Mouse (Mus musculus): ENCODE measurements around the gene Gpr4.

The Gpr4 gene

GRCm38 (mm10) chr7:19211996-19212755 lies at the start of gene Gpr4:
Gene Gpr4 (plus strand): TSS chr7:19212538.
- no peak for DNase-seq (ENCODE audit: low spot score in 2 of 2)

GRCm38 (mm10) chr7:19162928-19163327 lies 49.4 kb upstream of the Gpr4 start:
- DNase-seq (ENCODE audit: low spot score in 2 of 2): no peak

GRCm38 (mm10) chr7:19163752-19164151 lies 48.6 kb upstream of the Gpr4 start:
- DNase-seq (ENCODE audit: low spot score in 2 of 2): no peak

DNA sequence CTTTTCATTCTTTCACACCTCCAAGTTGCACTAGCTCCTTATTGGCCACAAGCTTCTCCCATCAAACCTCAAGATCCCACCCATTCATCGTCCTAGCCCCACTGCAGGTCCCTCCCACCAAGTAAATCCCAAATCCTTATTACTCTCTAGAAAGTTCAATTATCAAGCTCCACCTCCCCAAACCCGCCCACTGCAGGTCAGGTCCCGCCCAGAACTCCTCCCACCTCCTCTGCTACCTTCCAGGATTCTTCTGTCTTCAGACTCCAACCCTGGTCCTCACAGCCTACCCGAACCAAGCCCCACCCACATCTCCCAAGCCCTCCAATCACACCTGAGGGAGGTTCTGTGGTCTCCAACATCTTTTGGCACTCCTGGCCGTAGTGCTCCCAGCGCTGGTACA lies 48.1 kb upstream of the Gpr4 start:
- DNase-seq (ENCODE audit: low spot score in 2 of 2): no peak

- no peak for DNase-seq (ENCODE audit: low spot score in 2 of 2)
Observed at GRCm38 (mm10) chr7:19164978-19165377, 47.4 kb upstream of the Gpr4 start.

- DNase-seq (ENCODE audit: low spot score in 2 of 2): no peak
Observed at GRCm38 (mm10) chr7:19165656-19166423, 46.5 kb upstream of the Gpr4 start, which contains the start of gene Gipr. Gene Gipr (minus strand): TSS chr7:19166127.

DNA sequence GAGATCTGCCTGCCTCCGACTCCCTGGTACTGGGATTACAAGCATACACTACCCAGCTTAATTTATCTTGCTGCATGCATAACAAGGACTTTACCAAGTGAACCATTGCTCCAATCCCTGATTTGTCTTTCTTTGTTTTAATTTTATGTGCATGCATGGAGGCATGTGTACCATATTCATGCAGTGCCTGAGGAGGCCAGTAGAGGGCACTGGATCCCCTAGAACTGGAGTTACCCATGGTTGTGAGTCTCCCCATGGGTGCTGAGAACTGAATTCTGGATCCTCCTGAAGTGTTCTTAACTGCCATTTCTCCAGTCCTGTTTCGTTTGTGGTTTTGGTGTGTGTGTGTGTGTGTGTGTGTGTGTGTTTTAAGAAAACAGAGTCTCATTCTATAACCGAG lies 45.3 kb upstream of the Gpr4 start:
- DNase-seq (ENCODE audit: low spot score in 2 of 2): no peak

GRCm38 (mm10) chr7:19169506-19169905 lies 42.8 kb upstream of the Gpr4 start:
- no peak for DNase-seq (ENCODE audit: low spot score in 2 of 2)

DNA sequence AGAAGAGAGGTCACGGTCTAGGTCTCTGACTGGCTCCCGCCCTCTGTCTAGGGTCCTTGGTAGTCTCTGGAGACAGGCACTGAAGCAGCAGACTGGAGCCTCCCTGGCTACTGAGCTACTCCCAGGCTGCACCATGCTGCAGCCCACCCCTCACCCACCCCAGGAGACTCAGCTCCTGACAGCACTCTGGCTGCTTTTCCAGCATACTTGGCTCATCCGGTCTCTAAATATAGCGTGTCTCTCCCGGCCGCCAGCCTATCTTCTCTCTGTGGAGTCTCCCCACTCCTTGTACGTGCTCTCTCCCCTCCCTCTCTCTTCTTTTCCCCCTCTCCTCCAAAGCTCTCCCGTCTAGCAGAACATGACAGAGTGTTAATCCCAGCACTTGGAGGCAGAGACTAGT lies 42.2 kb upstream of the Gpr4 start:
- peak; percentile 69 to 76 for DNase-seq (ENCODE audit: low spot score in 2 of 2)

DNA sequence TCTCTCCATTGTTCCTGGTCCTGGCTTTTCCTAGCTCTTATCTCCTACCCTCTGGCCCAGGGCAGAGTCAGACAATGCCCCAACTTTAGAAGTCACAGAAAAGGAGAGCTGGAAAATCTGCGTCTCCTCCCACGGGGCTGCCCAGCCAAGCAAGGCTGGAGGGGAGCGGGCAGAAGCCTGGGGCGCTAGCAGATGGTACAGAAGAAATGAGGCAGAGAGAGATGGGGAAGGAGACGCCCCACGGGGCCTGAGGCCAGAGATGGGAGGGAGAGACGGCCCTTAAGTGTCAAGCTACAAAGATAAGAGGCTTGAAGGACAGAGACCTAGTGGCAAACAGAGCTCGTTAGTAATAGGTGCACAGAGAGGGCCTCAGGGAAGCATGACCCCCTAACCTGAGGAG lies 40.5 kb upstream of the Gpr4 start:
- no peak for DNase-seq (ENCODE audit: low spot score in 2 of 2)

DNA sequence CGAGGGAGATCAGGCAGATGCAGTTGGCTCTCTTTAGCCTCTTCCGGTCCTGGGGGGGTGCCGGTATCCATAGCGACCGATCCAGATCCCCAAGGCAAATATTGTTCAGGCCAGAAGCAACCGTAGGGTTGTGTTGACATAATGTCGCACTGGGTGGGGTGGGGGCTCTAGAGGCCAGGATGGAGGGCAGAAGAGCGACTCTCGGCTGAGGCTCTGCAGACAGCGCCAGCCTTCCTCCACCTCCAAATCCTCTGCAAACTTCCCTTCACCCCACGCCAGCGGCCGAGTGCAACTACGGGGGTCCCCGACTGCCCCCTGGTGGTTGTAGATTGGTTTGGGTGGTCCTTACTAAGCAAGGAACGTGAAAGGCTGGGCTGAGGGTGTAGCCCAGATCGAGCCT lies 39.5 kb upstream of the Gpr4 start:
- peak in 1 of 2 experiments; percentile 66 for DNase-seq (ENCODE audit: low spot score in 2 of 2)

DNA sequence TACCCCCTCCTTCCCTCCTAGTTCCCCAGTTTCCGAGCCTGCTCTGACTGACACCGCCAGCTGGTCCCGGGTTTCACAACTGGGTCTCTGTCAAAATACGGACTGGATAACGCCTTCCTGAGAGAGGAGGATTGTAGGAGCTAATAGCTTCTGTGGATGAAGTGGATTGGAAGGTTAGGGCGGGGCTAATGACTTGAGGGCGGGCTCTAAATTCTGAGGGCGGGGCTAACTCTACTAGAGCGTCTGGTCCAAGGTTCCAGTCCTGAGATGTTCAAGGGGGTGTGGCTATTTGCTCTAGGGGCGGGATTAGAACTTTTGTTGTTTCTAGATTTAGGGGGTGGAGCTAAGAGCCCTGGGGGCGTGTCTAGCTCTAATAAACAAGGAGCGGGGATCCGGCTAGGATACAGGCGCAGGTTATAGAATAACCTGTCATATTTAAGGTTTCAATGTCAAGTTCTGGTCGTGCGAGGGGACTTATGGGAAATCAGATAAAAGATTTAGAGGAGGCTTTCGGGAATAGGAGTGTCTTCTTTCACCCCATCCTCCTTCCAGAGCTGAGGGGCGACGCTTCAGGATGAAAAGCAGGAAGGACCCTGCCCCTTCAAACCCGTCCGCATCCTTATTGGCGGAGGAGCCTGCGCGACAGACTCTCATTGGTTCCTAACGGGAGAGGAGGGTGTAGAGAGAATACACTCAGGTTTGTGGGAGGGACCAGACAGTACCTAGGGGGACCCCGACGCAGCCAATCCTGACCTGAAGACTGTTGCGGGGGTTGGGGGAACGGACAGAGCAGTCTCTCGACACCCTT lies 36.4 kb upstream of the Gpr4 start, which contains the start of gene Eml2:
Gene Eml2, plus strand, starts transcription at position 714 of the 808 bp plus-strand sequence.
- peak; percentile 80 to 89 for DNase-seq (ENCODE audit: low spot score in 2 of 2)

DNA sequence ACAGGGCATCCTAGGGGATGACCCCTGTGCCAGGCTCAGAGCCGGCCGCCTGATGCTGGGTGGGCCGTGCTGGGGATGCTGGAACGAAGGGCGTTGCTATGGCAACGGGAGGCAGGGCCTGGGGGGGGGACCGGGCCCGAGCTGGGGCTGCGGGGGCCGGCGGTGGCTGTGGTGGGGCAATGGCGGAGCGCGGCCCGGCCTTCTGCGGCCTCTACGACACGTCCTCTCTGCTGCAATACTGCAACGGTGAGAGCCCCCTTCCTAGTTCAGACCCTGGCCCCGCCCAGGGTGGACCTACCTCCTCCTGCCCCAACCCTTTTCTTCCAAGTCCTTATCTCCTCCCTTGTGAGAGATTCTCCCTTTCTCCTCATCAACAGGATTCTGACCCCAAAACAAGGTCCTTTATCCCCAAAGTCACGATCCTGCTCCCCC lies 35.8 kb upstream of the Gpr4 start:
- peak in 1 of 2 experiments; percentile 84 for DNase-seq (ENCODE audit: low spot score in 2 of 2)

- no peak for DNase-seq (ENCODE audit: low spot score in 2 of 2)
Observed at GRCm38 (mm10) chr7:19177216-19177615, 35.1 kb upstream of the Gpr4 start.

DNA sequence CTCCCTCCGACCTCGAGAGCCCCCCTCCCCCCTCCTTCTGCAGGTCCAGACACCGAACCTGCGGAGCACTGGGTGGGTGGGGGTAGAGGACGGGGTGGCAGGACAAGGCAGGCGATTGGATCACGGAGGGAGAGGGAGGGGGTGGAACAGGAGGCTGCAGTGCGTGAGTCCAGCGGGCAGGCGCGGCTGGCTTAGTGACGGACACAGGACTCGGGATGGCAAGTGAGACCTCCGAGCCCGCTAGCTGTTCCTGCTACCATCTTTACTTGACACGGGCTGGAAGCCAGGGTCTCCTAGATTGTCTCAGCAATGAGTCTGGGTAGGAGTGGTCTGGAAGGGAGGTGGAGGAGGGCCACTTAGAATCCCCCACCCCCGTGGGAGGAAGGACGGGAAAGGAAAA lies 34.3 kb upstream of the Gpr4 start:
- DNase-seq (ENCODE audit: low spot score in 2 of 2): peak in 1 of 2 experiments; percentile 54

- peak; percentile 68 to 74 for DNase-seq (ENCODE audit: low spot score in 2 of 2)
Observed at GRCm38 (mm10) chr7:19178443-19179092, 33.8 kb upstream of the Gpr4 start.

GRCm38 (mm10) chr7:19179173-19179572 lies 33.2 kb upstream of the Gpr4 start:
- peak; percentile 65 to 70 for DNase-seq (ENCODE audit: low spot score in 2 of 2)

- no peak for DNase-seq (ENCODE audit: low spot score in 2 of 2)
Observed at GRCm38 (mm10) chr7:19179936-19180335, 32.4 kb upstream of the Gpr4 start.

DNA sequence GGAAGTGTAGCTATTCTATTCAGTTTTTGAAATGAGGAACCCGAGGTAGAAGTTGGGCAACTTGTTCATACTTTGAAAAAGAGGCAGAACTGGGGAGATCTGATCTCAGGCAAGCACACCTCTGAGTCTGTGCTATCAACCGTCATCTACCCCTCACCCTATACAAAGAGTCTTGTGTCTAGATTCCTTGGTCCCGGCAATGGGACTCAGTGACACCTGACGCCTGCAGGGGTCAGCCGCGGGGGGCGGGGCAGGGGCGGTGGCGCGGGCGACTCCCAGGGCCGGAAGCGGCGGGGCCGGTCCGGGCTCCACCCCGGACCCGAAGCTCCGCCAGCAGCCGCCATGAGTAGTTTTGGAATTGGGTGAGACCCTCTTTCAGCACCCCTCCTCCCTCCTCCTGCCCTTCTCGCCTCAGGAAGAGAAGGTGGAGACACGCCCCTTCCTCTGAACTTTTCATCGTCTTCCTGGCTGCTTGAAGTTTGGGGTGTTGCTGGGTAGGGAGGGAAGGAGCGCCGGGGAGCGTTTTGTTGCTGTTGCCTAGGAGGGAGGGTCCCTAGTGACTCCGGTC lies 31.4 kb upstream of the Gpr4 start:
- no peak for DNase-seq (ENCODE audit: low spot score in 2 of 2)

- no peak for DNase-seq (ENCODE audit: low spot score in 2 of 2)
Observed at GRCm38 (mm10) chr7:19184250-19184649, 28.1 kb upstream of the Gpr4 start.

DNA sequence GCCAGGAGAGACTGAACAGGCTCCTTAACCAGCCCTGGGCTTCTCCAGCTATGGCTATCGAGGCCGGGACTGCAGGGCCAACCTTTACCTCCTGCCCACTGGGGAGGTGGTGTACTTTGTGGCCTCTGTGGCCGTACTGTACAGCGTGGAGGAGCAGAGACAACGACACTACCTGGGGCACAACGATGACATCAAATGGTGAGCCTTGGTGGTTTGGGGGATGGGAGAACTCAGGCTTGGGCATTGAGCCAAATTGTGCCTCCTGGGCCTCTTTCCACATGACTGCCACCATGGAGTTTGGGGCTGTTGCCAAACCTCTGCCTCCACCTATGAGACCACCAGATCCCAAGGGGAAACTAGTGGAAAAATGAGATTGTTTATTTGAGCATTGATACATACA lies 27.6 kb upstream of the Gpr4 start:
- DNase-seq (ENCODE audit: low spot score in 2 of 2): no peak

All from right cerebral cortex, postnatal 36 days (tissue).